Mouse (Mus musculus) right cerebral cortex, postnatal 4 days (tissue): ENCODE results near the gene Plxnb1.
"Not testable (repeated sequence)": the region's sequence is repeated elsewhere in the genome, so short reads cannot be mapped to it uniquely, and the experiment has no call there.

Source experiments
- DNase-seq: peaks from one replicate; pipeline ENCODE4 v3.0.0-alpha.2; 2022

Gene Plxnb1

DNA sequence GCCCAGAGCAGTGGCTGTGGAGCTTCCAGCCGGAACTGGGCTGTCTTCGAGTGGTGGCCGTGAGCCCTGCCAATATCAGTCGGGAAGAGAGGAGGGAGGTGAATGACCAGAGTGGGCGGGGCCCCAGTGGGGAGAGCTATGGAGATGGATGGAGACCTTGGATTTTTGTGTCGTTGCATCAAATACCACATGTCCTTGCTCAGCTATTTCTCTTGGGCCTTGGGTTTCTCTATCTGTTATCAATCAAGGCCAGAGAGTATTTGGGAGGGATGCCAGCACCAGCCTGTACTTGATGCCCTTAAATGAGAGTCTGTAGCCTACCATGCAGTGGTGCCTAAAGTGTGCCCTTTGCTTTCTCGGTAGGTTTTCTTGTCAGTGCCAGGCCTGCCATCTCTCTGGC, 8.1 kb downstream of the Plxnb1 start:
- DNase-seq, result no peak

- DNase-seq, result no peak
Observed at GRCm38 (mm10) chr9:109104083-109104482, 8.9 kb downstream of the Plxnb1 start.

DNA sequence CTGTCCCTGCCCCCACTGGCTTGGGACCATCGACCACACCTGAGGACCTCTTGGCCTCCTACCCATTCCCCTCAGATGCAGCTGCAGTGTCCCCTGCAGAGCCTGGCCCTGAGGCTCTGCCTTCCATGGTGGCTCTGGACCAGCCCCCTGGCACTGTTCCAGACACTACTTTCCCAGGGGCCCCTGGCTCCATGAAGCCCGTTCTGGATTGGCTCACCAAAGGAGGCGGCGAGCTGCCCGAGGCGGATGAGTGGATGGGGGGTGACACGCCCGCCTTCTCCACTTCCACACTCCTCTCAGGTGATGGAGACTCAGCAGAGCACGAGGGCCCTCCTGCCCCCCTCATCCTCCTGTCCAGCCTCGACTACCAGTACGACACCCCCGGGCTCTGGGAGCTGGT, 9.8 kb downstream of the Plxnb1 start:
- DNase-seq, result peak; percentile 55

GRCm38 (mm10) chr9:109105648-109106047, 10.5 kb downstream of the Plxnb1 start:
- DNase-seq, result no peak

GRCm38 (mm10) chr9:109107341-109107740, 12.2 kb downstream of the Plxnb1 start:
- no peak for DNase-seq

DNA sequence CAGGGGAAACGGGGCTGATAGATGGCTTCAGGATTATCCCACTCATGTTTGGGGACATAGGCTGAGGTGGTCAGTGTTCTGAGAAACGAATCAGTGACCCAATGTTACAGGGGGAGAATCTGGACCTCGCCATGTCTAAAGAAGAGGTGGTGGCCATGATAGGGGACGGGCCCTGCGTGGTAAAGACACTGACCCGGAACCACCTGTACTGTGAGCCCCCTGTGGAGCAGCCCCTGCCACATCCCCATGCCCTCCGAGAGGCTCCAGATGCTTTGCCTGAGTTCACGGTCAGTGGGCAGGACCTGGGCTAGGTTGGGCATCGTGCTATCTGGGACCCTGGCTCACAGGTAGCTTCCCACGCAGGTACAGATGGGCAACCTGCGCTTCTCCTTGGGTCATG, 15.1 kb downstream of the Plxnb1 start:
- no peak for DNase-seq

GRCm38 (mm10) chr9:109111101-109111500, 15.9 kb downstream of the Plxnb1 start:
- no peak for DNase-seq

GRCm38 (mm10) chr9:109111591-109111990, 16.4 kb downstream of the Plxnb1 start:
- no peak for DNase-seq

DNA sequence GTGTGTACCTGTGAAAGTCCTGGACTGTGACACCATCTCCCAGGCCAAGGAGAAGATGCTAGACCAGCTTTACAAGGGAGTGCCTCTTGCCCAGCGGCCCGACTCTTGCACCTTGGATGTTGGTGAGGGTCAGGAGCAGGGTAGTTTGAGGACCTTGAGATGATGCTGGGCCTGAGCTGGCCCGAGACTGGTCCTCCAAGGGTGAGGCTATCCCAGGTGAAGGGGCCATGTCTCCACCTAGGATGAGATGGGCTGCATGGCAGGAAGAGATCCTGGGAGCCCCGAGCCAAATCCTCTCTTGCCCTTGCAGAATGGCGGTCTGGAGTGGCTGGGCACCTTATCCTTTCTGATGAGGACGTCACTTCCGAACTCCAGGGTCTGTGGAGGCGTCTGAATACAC, 18.1 kb downstream of the Plxnb1 start:
- no peak for DNase-seq

GRCm38 (mm10) chr9:109114276-109114675, 19.1 kb downstream of the Plxnb1 start:
- DNase-seq, result no peak

DNA sequence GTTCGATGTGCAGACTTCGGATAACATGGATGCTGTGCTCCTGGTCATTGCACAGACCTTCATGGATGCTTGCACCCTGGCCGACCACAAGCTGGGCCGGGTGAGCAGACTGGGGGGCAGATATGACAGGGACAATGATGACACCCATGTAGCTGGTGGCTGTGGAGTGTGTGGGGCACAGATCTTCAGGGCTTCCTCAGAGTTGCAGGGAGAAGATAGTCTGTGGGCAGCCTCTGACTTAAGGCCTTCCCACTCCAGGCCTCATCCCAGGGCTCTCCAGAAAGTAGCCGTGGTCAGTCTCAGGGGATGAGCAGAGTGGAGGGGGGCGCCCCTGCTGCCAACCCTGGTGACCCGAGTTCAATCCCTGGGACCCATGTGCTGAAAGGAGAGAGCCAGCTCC, 19.7 kb downstream of the Plxnb1 start:
- no peak for DNase-seq

DNA sequence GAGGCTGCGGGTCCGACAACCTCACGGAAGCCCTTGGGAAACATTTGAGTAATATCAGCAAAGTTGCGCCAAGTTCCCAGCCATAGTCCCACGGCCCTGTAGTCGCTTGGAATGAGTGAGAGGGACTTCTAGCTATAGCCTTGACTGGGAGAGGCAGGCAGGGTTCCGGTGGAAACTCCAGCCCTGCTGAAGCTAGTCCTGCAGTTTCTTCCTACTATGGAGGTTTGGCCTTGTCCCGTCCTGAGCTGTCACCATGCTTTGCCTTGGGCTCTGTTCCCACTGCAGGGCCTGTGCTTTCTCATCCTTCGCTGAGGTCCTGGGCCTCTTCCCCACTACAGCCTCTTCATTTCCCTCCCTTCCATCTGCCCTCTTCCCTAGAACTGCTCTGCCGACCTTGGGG, 21.0 kb downstream of the Plxnb1 start:
- DNase-seq, result no peak

DNA sequence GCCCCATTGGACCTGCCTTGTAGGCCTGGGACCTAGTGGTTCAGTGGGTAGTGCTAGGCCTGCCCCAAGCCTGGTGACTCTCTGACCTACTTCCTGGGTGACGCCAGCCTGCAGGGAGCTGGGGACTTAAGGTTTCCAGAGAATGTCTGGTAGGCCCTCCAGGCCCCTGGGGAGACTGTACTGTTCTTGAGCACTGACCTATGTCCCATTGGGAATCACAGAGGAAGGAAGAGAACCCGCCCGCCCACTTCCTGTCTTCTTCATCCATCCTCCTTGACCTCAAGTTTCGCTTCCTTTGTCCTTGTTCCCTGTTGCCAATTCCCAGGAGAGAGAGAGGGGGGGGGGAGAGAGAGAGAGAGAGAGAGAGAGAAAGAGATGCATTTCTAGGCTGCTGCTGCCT, 22.9 kb downstream of the Plxnb1 start:
- DNase-seq, result no peak

DNA sequence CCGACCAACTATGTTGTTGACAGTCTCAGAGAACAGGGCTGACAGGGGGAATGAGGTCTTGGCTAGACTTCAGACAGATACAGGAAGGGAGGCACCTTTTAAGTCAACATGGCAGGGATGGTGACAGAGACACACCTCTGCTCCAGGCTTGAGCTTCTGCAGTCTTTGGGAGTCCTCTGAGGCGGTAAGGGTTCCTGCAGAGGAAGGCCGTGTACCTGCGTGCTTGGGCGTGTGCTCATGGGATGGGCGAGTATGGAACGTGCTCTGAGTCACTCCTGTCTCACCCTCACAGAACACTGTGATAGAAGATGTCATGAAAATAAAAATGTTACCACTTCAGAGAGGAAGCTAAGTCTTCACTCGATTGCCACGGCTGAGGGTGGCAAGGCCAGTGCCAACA, 24.4 kb downstream of the Plxnb1 start:
- no peak for DNase-seq

- DNase-seq, result no peak
Observed at GRCm38 (mm10) chr9:109120956-109121355, 25.8 kb downstream of the Plxnb1 start.

DNA sequence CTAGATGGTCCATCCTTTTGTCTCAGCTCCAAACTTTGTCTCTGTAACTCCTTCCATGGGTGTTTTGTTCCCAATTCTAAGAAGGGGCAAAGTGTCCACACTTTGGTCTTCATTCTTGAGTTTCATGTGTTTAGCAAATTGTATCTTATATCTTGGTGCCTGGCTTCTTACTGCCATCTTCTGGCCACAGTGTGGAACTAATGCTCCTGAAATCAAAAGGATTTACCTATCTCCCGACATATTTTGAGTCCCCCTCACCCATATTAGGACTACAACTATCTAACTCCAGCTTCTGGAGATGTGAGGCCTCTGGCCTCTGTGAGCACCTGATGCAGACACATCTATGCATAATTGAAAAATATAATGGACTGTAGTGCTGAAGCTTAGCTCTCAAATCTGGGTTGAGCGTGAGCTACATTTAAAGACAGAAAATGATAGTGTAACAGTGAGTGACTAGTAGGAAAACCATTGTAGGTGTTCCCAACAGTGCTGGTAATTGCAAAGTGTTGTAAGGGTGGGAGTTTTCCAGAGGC, 27.4 kb downstream of the Plxnb1 start:
- DNase-seq, result no peak

DNA sequence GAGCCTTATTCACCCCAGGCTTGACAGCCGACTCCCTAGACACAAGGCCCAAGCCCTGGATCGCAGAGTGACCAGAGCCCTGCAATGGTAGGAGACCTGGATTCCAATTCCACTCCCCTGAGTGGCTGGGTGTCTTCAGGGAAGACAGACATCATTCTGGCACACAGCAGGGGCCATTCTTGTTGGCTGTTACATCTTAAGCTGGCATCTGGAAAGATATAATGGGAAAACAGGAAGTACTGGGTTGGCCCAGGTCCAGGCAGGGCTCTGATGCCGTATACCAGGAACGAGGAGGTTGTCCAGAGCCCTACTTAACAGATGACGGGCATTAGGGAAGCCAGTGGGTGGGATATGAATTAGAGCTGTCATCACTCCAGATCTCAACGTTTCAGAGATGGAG, 28.1 kb downstream of the Plxnb1 start:
- no peak for DNase-seq

- DNase-seq, result no peak
Observed at GRCm38 (mm10) chr9:109124164-109124563, 29.0 kb downstream of the Plxnb1 start.

GRCm38 (mm10) chr9:109125043-109125442, 29.9 kb downstream of the Plxnb1 start:
- DNase-seq, result no peak

DNA sequence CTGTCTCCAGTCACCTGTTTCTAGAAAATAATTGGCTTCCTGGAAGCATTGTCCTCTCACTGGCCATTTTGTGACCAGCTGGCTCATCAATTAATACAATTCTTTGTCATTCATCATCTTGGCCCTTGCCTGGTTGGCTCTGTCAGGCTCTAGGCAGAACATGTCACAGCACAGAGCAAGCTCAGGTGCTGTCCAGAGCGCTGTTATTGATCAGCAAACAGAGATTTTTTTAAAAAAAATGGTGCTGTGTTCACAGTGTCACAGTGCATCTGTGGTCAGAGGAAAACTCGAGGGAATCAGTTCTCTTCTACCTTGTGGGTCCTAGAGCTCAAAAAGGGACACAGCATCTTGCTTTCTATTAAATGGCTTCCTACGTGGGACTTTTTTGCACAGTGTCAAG, 30.3 kb downstream of the Plxnb1 start:
- DNase-seq, result no peak

DNA sequence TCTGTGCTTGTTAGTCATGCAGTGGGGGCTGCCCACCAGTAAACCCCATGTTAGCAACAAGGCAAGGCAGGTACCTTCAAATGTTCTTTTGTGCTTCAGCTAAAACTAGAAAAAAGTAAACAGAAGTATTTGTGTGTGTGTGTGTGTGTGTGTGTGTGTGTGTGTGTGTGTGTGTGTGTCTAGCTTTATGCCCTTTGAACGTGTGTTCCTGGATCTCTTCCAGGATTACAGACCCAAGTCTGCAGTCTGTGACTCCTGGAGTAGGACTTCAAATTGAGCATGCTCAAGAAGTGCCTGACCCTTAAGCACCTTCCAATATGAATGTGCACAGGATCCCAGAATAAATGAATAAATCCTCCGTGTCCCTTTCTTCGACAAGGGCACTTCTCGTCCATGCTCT, 31.9 kb downstream of the Plxnb1 start:
- DNase-seq, result no peak

GRCm38 (mm10) chr9:109128211-109128610, 33.0 kb downstream of the Plxnb1 start:
- peak; percentile 67 for DNase-seq

DNA sequence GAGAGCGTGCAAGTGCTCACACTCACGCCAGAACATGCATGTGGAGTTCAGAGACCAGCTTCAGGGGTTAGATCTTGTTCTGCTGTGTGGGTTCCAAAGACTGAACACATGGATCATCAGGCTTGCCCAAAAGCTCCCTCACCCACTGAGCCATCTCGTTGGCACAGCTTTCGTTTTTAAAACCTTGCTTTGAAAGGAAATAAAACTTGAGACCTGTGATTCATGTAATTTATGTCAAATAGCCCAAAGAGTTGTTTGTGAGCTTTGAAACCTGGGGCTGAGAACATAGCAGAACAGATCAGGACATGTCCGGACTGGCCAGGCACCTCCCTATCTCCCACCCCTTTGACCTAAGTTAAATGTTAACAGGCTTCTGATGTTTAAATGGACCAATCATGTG, 34.9 kb downstream of the Plxnb1 start:
- no peak for DNase-seq

- DNase-seq, result not testable (repeated sequence)
Observed at GRCm38 (mm10) chr9:109140414-109140813, 45.2 kb downstream of the Plxnb1 start.

- DNase-seq, result no peak
Observed at GRCm38 (mm10) chr9:109161941-109162340, 66.8 kb downstream of the Plxnb1 start, which contains the start of gene Fbxw21. TSS of gene Fbxw21 (minus strand) at chr9:109162041.

DNA sequence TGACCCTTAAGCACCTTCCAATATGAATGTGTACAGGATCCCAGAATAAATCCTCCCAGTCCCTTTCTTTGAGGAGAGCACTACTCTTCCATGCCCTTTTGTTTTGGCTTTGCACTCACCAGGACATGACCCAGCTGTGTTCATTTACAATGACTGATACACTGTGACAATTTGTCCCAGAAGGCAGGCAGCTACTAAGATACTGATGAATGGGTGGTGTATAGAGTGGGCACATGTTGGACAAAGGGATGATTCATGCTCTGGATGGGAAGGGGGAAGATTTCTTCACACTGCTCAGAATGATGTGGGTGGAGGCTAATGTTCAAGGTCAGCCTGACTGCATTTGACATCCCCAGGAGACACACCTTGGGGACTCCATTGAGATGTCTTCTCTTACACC, 72.1 kb downstream of the Plxnb1 start:
- DNase-seq, result no peak
